29 mouse cellular contexts compared by ENCODE assay signal in the genomic region with DNA sequence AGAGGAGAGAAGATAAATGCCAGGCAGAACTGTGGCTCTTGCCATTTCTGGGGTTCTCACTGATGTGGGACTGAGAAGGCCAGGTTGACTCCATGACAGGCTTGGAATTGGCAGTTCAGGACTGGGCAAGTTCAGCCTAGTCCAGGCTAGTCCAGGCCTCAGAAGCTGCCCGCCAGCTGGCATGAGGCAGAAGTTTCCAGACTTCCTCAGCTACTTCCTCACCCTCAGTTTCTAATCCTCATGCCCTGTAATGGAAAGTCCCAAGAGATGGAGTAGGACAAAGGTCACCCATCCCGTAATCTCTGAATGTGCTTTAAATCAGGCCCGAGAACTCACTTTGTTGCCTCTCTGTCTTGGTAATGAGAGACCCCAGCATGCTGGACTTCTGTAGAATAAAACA. TPM values are rescaled to one million over a fixed set of nuclear protein-coding genes. Genes with fewer than 3 reads are reported as not detected.
A peak's percentile ranks its signal among the peaks of the same experiment; 100 is the strongest.
DNase-seq lines count a peak whose midpoint lies in the region; ATAC-seq lines count a peak whose summit lies in the region.
"Had no signal": no experiment of that assay in that cellular context is flagged by ENCODE, and none has a peak within 500 bp of the region (broad histone marks: within the 10 kb centered on the region; RNA-seq: fewer than 3 reads in every experiment).

No protein-coding gene starts in this region.

- intact Hi-C loops in heart, postnatal 25 days (cut with DNase I), result no loop called here

- H3K9ac ChIP-seq in forebrain, embryonic 16.5 days (replicated peaks; ENCODE audit: low read depth, low read length), result no peak overlapping the region
- no peak overlapping the region for H3K9ac ChIP-seq in hindbrain, embryonic 14.5 days
- H3K9ac ChIP-seq: embryonic facial prominence, embryonic 13.5 days; hindbrain, embryonic 12.5 days; limb, embryonic 12.5 days; liver, embryonic 15.5 days; lung, embryonic 15.5 days; midbrain, embryonic 13.5 days; stomach, embryonic 15.5 days had no signal

- no peaks in the 10 kb centered on the region for H3K27me3 ChIP-seq in forebrain, embryonic 16.5 days (replicated peaks; ENCODE audit: control insufficient read depth, insufficient read depth, low read length)
- no peaks in the 10 kb centered on the region for H3K27me3 ChIP-seq in hindbrain, embryonic 14.5 days (ENCODE audit: control insufficient read depth, insufficient read depth, low read length)
- H3K27me3 ChIP-seq: embryonic facial prominence, embryonic 13.5 days; lung, embryonic 15.5 days; midbrain, embryonic 13.5 days; stomach, embryonic 15.5 days had no signal

- 0 out of 2 replicates have a peak overlapping the region, but pooled peaks have one; percentile 36 for H3K27ac ChIP-seq in brown adipose tissue, adult 24 weeks (replicated peaks; ENCODE audit: low read depth, low read length)
- peak overlapping the region; percentile 68 for H3K27ac ChIP-seq in forebrain, embryonic 16.5 days (ENCODE audit: low read length)
- no peak overlapping the region for H3K27ac ChIP-seq in hindbrain, embryonic 14.5 days
- H3K27ac ChIP-seq: embryonic facial prominence, embryonic 13.5 days; hindbrain, embryonic 12.5 days; limb, embryonic 12.5 days; liver, embryonic 15.5 days; lung, embryonic 15.5 days; midbrain, embryonic 13.5 days; neural tube, embryonic 15.5 days; stomach, embryonic 15.5 days had no signal

- no peaks in the 10 kb centered on the region for H3K36me3 ChIP-seq in forebrain, embryonic 16.5 days (ENCODE audit: control insufficient read depth, insufficient read depth)
- no peaks in the 10 kb centered on the region for H3K36me3 ChIP-seq in hindbrain, embryonic 14.5 days (replicated peaks; ENCODE audit: control insufficient read depth, insufficient read depth)
- H3K36me3 ChIP-seq: embryonic facial prominence, embryonic 13.5 days; hindbrain, embryonic 12.5 days; limb, embryonic 12.5 days; liver, embryonic 15.5 days; lung, embryonic 15.5 days; midbrain, embryonic 13.5 days; neural tube, embryonic 15.5 days; stomach, embryonic 15.5 days had no signal

- peak; percentile 94 for DNase-seq in heart, adult 11 months
- no peak for DNase-seq in heart, postnatal 25 days (ENCODE audit: low spot score)
- DNase-seq in urinary bladder, adult 2 months (ENCODE audit: low spot score), result no peak
- no peak for DNase-seq in hindbrain, embryonic 14.5 days (ENCODE audit: low spot score)
- DNase-seq: adrenal gland, postnatal 25 days; cerebellum, adult 11 months; cerebellum, adult 9-11 months; gastrocnemius, postnatal 25 days; kidney, adult 11 months; kidney, postnatal 14 days; retina, postnatal 1 day; right cerebral cortex, postnatal 14 days had no signal

- peak; percentile 32; the same call in 1 of the 2 replicates for ATAC-seq in forebrain, embryonic 16.5 days
- peak; percentile 61; the same call in 1 of the 2 replicates for ATAC-seq in monocyte, adult 5-6 weeks (replicated peaks; ENCODE audit: insufficient number of reproducible peaks, low FRiP score, low TSS enrichment, poor library complexity, severe bottlenecking)
- no peak for ATAC-seq in hindbrain, embryonic 14.5 days (ENCODE audit: low FRiP score)
- ATAC-seq: midbrain, embryonic 13.5 days had no signal

- no peaks in the 10 kb centered on the region for H3K4me1 ChIP-seq in brown adipose tissue, adult 24 weeks (ENCODE audit: control insufficient read depth, insufficient read depth, insufficient read length, low read length)
- H3K4me1 ChIP-seq in forebrain, embryonic 16.5 days (replicated peaks; ENCODE audit: control insufficient read depth, insufficient read depth, low read length), result peaks cover 15% of the 10 kb centered on the region
- H3K4me1 ChIP-seq in hindbrain, embryonic 14.5 days (replicated peaks; ENCODE audit: control insufficient read depth, insufficient read depth, low read length), result no peaks in the 10 kb centered on the region
- H3K4me1 ChIP-seq: embryonic facial prominence, embryonic 13.5 days; hindbrain, embryonic 12.5 days; limb, embryonic 12.5 days; liver, embryonic 15.5 days; lung, embryonic 15.5 days; stomach, embryonic 15.5 days had no signal

- no peak overlapping the region for H3K4me2 ChIP-seq in forebrain, embryonic 16.5 days (ENCODE audit: low read length)
- no peak overlapping the region for H3K4me2 ChIP-seq in hindbrain, embryonic 14.5 days (replicated peaks)
- H3K4me2 ChIP-seq: embryonic facial prominence, embryonic 13.5 days; hindbrain, embryonic 12.5 days; limb, embryonic 12.5 days; liver, embryonic 15.5 days; lung, embryonic 15.5 days; midbrain, embryonic 13.5 days; neural tube, embryonic 15.5 days; stomach, embryonic 15.5 days had no signal

- H3K4me3 ChIP-seq in brown adipose tissue, adult 24 weeks (ENCODE audit: insufficient read depth, low read depth, low read length), result no peak overlapping the region
- H3K4me3 ChIP-seq in forebrain, embryonic 16.5 days (replicated peaks; ENCODE audit: low read length), result no peak overlapping the region
- H3K4me3 ChIP-seq in hindbrain, embryonic 14.5 days (replicated peaks; ENCODE audit: low read length), result no peak overlapping the region
- H3K4me3 ChIP-seq: embryonic facial prominence, embryonic 13.5 days; hindbrain, embryonic 12.5 days; limb, embryonic 12.5 days; liver, embryonic 15.5 days; lung, embryonic 15.5 days; midbrain, embryonic 13.5 days; neural tube, embryonic 15.5 days; stomach, embryonic 15.5 days had no signal

- WGBS in forebrain, embryonic 16.5 days, result 79% methylated on average over 3 of the region's 3 CpGs
- 88% methylated on average over 3 of the region's 3 CpGs for WGBS in hindbrain, embryonic 14.5 days

- no peaks in the 10 kb centered on the region for H3K9me3 ChIP-seq in forebrain, embryonic 16.5 days (ENCODE audit: control insufficient read depth, low read length)
- H3K9me3 ChIP-seq in hindbrain, embryonic 14.5 days (ENCODE audit: control insufficient read depth, low read length), result 0 out of 2 replicates have a peak, but pooled peaks cover 4% of the 10 kb centered on the region
- H3K9me3 ChIP-seq: embryonic facial prominence, embryonic 13.5 days; hindbrain, embryonic 12.5 days; limb, embryonic 12.5 days; liver, embryonic 15.5 days; lung, embryonic 15.5 days; midbrain, embryonic 13.5 days; neural tube, embryonic 15.5 days; stomach, embryonic 15.5 days had no signal

RNA-seq across cellular contexts. Expression of a gene that starts 58.6 kb away (rescaled TPM):
- not detected for total RNA-seq in heart, postnatal 25 days (2021)
- not detected in 2 replicates for polyA plus RNA-seq in brown adipose tissue, adult 24 weeks (2012; ENCODE audit: insufficient read depth, insufficient read length, missing spikeins)
- polyA plus RNA-seq in forebrain, embryonic 16.5 days (2015; fragmentation: Nextera tagmentation; extraction: Ambion mirVana), result 2.3 and 3.7 TPM in 2 replicates
- not detected in 3 replicates for total RNA-seq in monocyte, adult 5-6 weeks (2017)
- polyA plus RNA-seq in urinary bladder, adult 2 months (2012; rRNA removed), result not detected in 2 replicates
- polyA plus RNA-seq in hindbrain, embryonic 14.5 days (2014; fragmentation: Nextera tagmentation; extraction: Ambion mirVana), result 0.18 TPM in 1 of 2 replicates, not detected in the other
- total RNA-seq: adrenal gland, adult 18-20 months; adrenal gland, postnatal 25 days; gastrocnemius, postnatal 25 days; heart, postnatal 36 days; liver, adult 2 months; megakaryocyte-erythroid progenitor cell, adult 5-6 weeks had no signal
- polyA plus RNA-seq: heart, embryonic 14.5 days; kidney, embryonic 14.5 days; liver, adult 2 months had no signal
